Mouse (Mus musculus): ENCODE data around the gene Akna.
A peak's percentile ranks its signal among the peaks of the same experiment; 100 is the strongest.

The Akna gene

GRCm38 (mm10) chr4:63323275-63323815 is 79.8 kb downstream of the Akna start:
- peak; percentile 68 for DNase-seq (ENCODE audit: low read depth, low spot score)

GRCm38 (mm10) chr4:63319566-63319965 is 83.6 kb downstream of the Akna start:
- DNase-seq (ENCODE audit: low read depth, low spot score), result peak; percentile 48

Measured in brain, adult 2 months (tissue).